Mouse (Mus musculus) intestine, embryonic 14.5 days (tissue): ENCODE measurements around the gene Angptl6. TPM values are rescaled to one million over a fixed set of nuclear protein-coding genes. Genes with fewer than 3 reads are reported as not detected.

ENCODE experiments used
- ATAC-seq: fragments of 200-750 bp; cut with Nextera tagmentation; replicated peaks from 2 replicates; pipeline ENCODE4 v1.8.0; 2017; ENCODE audit warnings: low read depth, moderate number of reproducible peaks, moderate TSS enrichment, moderate library complexity; ENCODE audit not compliant: low FRiP score, low TSS enrichment
- DNase-seq: peaks from one replicate; pipeline ENCODE4 v3.0.0-alpha.2; 2018; ENCODE audit warnings: low spot score
- H3K27ac ChIP-seq: fragments of 300-500 bp; sonication (generic); 2 replicates; pipeline ENCODE4 v1.5.1; 2014; ENCODE audit warnings: low read depth, mild to moderate bottlenecking, control low read depth
- H3K27me3 ChIP-seq: fragments of 300-500 bp; sonication (generic); replicated peaks from 2 replicates; pipeline ENCODE4 v1.6.1; 2014; ENCODE audit warnings: low read length, control low read depth; ENCODE audit not compliant: control insufficient read depth, insufficient read depth
- H3K36me3 ChIP-seq: fragments of 300-500 bp; sonication (generic); 2 replicates; pipeline ENCODE4 v1.6.1; 2014; ENCODE audit warnings: low read length, control low read depth; ENCODE audit not compliant: control insufficient read depth, insufficient read depth
- H3K4me1 ChIP-seq: fragments of 300-500 bp; sonication (generic); replicated peaks from 2 replicates; pipeline ENCODE4 v1.6.1; 2014; ENCODE audit warnings: low read length, control low read depth, mixed read lengths; ENCODE audit not compliant: control insufficient read depth, insufficient read depth
- H3K4me2 ChIP-seq: fragments of 300-500 bp; sonication (generic); 2 replicates; pipeline ENCODE4 v1.6.1; 2014; ENCODE audit warnings: low read length
- H3K4me3 ChIP-seq: fragments of 300-500 bp; sonication (generic); 2 replicates; pipeline ENCODE4 v1.5.1; 2014; ENCODE audit warnings: low read depth, low read length, control low read depth, mixed read lengths
- H3K9ac ChIP-seq: fragments of 300-500 bp; sonication (generic); 2 replicates; pipeline ENCODE4 v1.6.1; 2014; ENCODE audit warnings: mild to moderate bottlenecking, low read length
- H3K9me3 ChIP-seq: fragments of 300-500 bp; sonication (generic); 2 replicates; pipeline ENCODE4 v1.6.1; 2016; ENCODE audit warnings: low read length, control low read depth; ENCODE audit not compliant: control insufficient read depth
- WGBS: fragments of 180-500 bp; shearing (Covaris S2); extraction: QIAGEN DNeasy Blood & Tissue Kit; methylation state at CpG from one replicate; pipeline ENCODE4 v1.1.7; 2014; 5-methylcytosine and 5-hydroxymethylcytosine counted together
- polyA plus RNA-seq: library from polyadenylated mRNA; unstranded; fragments of >200 nt; fragmentation: Nextera tagmentation; extraction: Ambion mirVana; gene quantifications from 2 replicates; pipeline ENCODE4 v1.2.1, GENCODE M21; 2014

The Angptl6 gene
- polyA plus RNA-seq, 1 experiment from 2014 or later = 8.1 TPM

- H3K27ac ChIP-seq = no peak overlapping the region
- H3K4me3 ChIP-seq = no peak overlapping the region
- no peak for ATAC-seq
- no peaks in the 10 kb centered on the region for H3K27me3 ChIP-seq
- H3K4me1 ChIP-seq = peaks cover 5% of the 10 kb centered on the region; the same call in 1 of the 2 replicates
- WGBS = 68% methylated on average over 9 of the region's 9 CpGs
- no peaks in the 10 kb centered on the region; the same call in 1 of the 2 replicates for H3K36me3 ChIP-seq
- no peaks in the 10 kb centered on the region for H3K9me3 ChIP-seq
- no peak overlapping the region for H3K4me2 ChIP-seq
- no peak for DNase-seq
- H3K9ac ChIP-seq = no peak overlapping the region
Observed at GRCm38 (mm10) chr9:20876318-20877117, 3.0 kb downstream of the Angptl6 start.

DNA sequence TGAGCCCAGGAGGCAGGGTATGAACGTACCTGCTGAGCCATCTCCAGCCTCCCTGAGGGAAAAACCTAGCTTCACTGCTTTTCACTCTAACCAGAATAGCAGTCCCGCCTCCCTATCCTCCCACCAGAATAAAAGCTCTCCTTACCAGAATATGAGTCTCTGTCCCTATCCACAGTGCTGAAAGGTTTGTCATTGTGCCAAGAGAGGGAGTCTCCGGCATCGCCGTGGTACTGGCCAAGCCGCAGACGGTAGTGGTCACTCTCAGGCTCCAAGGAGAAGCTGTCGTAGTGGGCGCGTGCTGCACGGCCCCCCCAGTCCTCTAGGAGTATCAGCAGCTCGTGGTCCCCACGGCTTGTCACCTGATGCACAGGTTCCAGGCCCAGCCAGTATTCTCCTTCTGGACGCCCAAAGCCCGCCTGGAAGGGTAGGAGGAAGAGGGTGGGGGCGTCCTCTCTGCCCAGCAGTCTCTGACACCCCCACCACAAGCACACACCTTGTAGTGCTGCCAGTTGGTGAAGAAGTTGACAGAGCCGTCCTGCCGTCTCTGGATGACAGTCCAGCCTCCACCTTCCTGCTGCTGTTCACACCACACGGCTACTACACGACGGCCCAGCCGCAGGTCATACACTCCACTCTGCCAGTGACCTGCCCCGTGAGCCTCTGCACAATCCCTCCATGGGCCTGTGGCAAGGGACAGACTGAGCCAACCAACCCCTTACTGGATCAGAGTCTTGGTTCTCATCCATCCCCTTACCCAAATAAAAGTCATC is 4.3 kb downstream of the Angptl6 start:
- DNase-seq (peak; percentile 51), ATAC-seq (no peak)
- 69% methylated on average over 23 of the region's 23 CpGs for WGBS
- H3K4me2 ChIP-seq = no peak overlapping the region
- H3K4me3 ChIP-seq = no peak overlapping the region
- H3K36me3 ChIP-seq = no peaks in the 10 kb centered on the region; the same call in 1 of the 2 replicates
- no peaks in the 10 kb centered on the region for H3K9me3 ChIP-seq
- peaks cover 4% of the 10 kb centered on the region; the same call in 1 of the 2 replicates for H3K27me3 ChIP-seq
- H3K9ac ChIP-seq = no peak overlapping the region
- peaks cover 5% of the 10 kb centered on the region; the same call in 1 of the 2 replicates for H3K4me1 ChIP-seq
- H3K27ac ChIP-seq = no peak overlapping the region

DNA sequence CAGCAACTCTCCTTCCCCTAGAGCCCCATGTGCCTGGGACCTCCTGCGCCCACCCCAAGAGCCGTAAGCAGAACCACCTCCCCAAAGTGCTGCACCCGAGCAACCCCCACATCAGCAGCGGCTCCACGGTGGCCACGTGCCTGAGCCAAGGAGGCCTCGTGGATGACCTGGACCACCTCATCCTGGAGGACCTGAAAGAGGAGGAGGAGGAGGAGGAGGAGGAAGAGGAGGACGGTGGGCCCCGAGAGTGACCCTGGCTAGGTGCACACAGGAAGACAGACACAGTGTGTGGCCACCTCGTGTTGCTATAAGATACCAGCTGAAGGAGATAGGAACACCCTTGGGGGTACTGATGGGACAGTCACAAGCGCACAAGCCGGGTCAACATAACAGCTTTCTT is 6.0 kb downstream of the Angptl6 start:
- 87% methylated on average over 12 of the region's 12 CpGs for WGBS
- Histone ChIP-seq H3K27me3 (peaks cover 18% of the 10 kb centered on the region), H3K4me2 (no peak overlapping the region), H3K36me3 (no peaks in the 10 kb centered on the region; the same call in 1 of the 2 replicates), H3K9ac (no peak overlapping the region), H3K9me3 (no peaks in the 10 kb centered on the region), H3K4me1 (no peaks in the 10 kb centered on the region; the same call in 1 of the 2 replicates), H3K27ac (no peak overlapping the region), H3K4me3 (no peak overlapping the region)
- no peak for ATAC-seq
- no peak for DNase-seq

DNA sequence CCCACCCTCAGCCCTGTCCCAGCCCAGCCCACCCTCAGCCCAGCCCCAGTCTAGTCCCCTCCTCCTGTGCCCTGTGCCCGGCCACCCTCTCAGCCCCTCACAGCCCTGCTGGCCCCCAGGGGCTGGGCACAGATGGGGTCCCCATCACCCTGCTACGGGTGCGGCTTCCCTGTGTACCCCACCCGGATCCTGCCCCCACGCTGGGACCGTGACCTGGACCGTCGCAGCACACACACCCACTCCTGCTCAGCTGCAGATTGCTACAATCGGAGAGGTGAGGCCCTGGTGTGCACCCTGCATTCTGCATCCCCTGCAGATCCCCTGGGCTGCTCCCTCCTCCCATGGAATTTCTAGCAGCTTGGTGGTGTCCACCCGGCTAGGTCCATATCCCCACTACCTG is 6.5 kb downstream of the Angptl6 start:
- ATAC-seq = no peak
- no peak overlapping the region for H3K9ac ChIP-seq
- no peak overlapping the region for H3K27ac ChIP-seq
- H3K4me3 ChIP-seq = no peak overlapping the region
- DNase-seq = no peak
- H3K27me3 ChIP-seq = peaks cover 23% of the 10 kb centered on the region
- no peaks in the 10 kb centered on the region; the same call in 1 of the 2 replicates for H3K4me1 ChIP-seq
- no peaks in the 10 kb centered on the region; the same call in 1 of the 2 replicates for H3K36me3 ChIP-seq
- no peak overlapping the region for H3K4me2 ChIP-seq
- no peaks in the 10 kb centered on the region for H3K9me3 ChIP-seq
- WGBS = 92% methylated on average over 10 of the region's 10 CpGs

GRCm38 (mm10) chr9:20870211-20871173 is 9.0 kb downstream of the Angptl6 start:
- no peak overlapping the region for H3K4me3 ChIP-seq
- 77% methylated on average over 12 of the region's 12 CpGs for WGBS
- H3K4me2 ChIP-seq = no peak overlapping the region
- ATAC-seq (no peak), DNase-seq (no peak)
- no peaks in the 10 kb centered on the region; the same call in 1 of the 2 replicates for H3K36me3 ChIP-seq
- no peak overlapping the region for H3K9ac ChIP-seq
- H3K27me3 ChIP-seq = peaks cover 35% of the 10 kb centered on the region
- H3K9me3 ChIP-seq = no peaks in the 10 kb centered on the region
- H3K27ac ChIP-seq = no peak overlapping the region
- no peaks in the 10 kb centered on the region for H3K4me1 ChIP-seq

DNA sequence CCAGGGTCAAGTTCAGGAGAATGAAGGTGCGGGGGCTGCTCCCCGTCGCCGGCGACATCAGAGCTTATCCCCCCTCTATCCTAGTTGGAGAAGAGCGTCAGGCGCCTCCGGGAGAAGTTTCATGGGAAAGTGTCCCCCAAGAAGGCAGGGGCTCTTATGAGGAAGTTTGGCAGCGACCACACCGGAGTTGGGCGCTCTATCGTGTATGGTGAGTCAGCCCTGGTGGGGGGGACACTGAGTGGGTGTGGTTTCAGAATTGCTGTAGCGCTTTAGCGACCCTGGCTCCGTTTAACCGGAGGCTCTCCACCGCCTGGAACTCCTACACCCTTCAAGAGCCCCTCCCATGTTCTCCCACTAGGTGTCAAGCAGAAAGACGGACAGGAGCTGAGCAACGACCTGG is 10.3 kb downstream of the Angptl6 start:
- DNase-seq = no peak
- H3K27ac ChIP-seq = no peak overlapping the region
- H3K36me3 ChIP-seq = no peaks in the 10 kb centered on the region; the same call in 1 of the 2 replicates
- 3% methylated on average over 19 of the region's 19 CpGs for WGBS
- H3K4me3 ChIP-seq = peak overlapping the region; percentile 44
- no peaks in the 10 kb centered on the region for H3K9me3 ChIP-seq
- no peak for ATAC-seq
- peaks cover 35% of the 10 kb centered on the region for H3K27me3 ChIP-seq
- H3K4me1 ChIP-seq = no peaks in the 10 kb centered on the region
- H3K9ac ChIP-seq = peak overlapping the region; percentile 42
- H3K4me2 ChIP-seq = peak overlapping the region; percentile 64

GRCm38 (mm10) chr9:20868448-20869001 is 11.0 kb downstream of the Angptl6 start, which contains the start of gene A230050P20Rik:
TSS of gene A230050P20Rik (plus strand) at chr9:20868642.
- peak; percentile 69 for DNase-seq
- H3K27ac ChIP-seq = no peak within 1 kb of the TSS
- peak within 1 kb of the TSS; percentile 42 for H3K9ac ChIP-seq
- H3K4me1 ChIP-seq = no peaks in the 10 kb centered on the region
- peaks cover 35% of the 10 kb centered on the region for H3K27me3 ChIP-seq
- ATAC-seq = peak; percentile 63
- H3K9me3 ChIP-seq = no peaks in the 10 kb centered on the region
- H3K4me2 ChIP-seq = peak within 1 kb of the TSS; percentile 64
- WGBS = 8% methylated on average over 47 of the region's 53 CpGs
- H3K36me3 ChIP-seq = no peaks in the 10 kb centered on the region; the same call in 1 of the 2 replicates
- peak within 1 kb of the TSS; percentile 44 for H3K4me3 ChIP-seq
